Comparison of ENCODE assay signal across 10 mouse cellular contexts in the genomic region with DNA sequence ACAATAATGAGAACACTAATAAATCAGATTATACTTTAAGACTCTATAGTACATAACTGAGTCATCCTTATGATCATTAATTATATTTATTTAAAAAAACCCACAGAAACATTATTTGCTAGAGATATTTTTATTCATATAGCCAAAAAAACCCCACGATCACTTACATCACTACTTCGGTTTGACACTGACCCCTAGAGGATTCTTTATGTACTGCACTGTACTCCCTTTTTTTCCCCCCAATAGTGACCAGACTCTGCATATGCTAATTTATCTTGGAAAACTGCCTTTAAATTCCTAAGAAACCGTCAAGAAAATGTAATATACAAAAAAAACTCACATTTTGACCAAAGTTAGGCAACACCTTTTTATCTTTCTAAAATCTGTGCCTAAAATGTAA.
DNase-seq lines count a peak whose midpoint lies in the region; ATAC-seq and TF ChIP-seq lines count a peak whose summit lies in the region.
"Had no signal": no experiment of that assay in that cellular context is flagged by ENCODE, and none has a peak within 500 bp of the region (broad histone marks: within the 10 kb centered on the region; RNA-seq: fewer than 3 reads in every experiment).

No protein-coding gene starts in this region.

- ATAC-seq in forebrain, embryonic 13.5 days = peak; percentile 66; the same call in 1 of the 2 replicates
- no peak for ATAC-seq in lung, embryonic 14.5 days (ENCODE audit: insufficient read depth)

- no peak overlapping the region for H3K4me2 ChIP-seq in forebrain, embryonic 13.5 days
- H3K4me2 ChIP-seq in lung, embryonic 14.5 days = no peak overlapping the region
- H3K4me2 ChIP-seq: midbrain, embryonic 12.5 days had no signal

- H3K9me3 ChIP-seq in forebrain, embryonic 13.5 days (replicated peaks) = no peaks in the 10 kb centered on the region
- H3K9me3 ChIP-seq in forebrain, embryonic 10.5 days = no peaks in the 10 kb centered on the region
- no peaks in the 10 kb centered on the region for H3K9me3 ChIP-seq in lung, embryonic 14.5 days (ENCODE audit: low read depth, low read length)
- H3K9me3 ChIP-seq: midbrain, embryonic 12.5 days had no signal

- no peaks in the 10 kb centered on the region for H3K27me3 ChIP-seq in forebrain, embryonic 13.5 days
- H3K27me3 ChIP-seq in forebrain, embryonic 10.5 days (ENCODE audit: poor library complexity, severe bottlenecking) = no peaks in the 10 kb centered on the region
- no peaks in the 10 kb centered on the region for H3K27me3 ChIP-seq in lung, embryonic 14.5 days (ENCODE audit: insufficient read depth, low read length)
- H3K27me3 ChIP-seq in splenic B cell, adult 2 months (ENCODE audit: control insufficient read depth, insufficient read depth, low read length, poor library complexity, severe bottlenecking) = no peaks in the 10 kb centered on the region
- H3K27me3 ChIP-seq: midbrain, embryonic 12.5 days had no signal

- TF ChIP-seq CTCF in lung, embryonic 14.5 days (IDR thresholded peaks at IDR 0.05; ENCODE audit: low read depth) = peak; percentile 73

- no peaks in the 10 kb centered on the region for H3K4me1 ChIP-seq in forebrain, embryonic 13.5 days
- no peaks in the 10 kb centered on the region for H3K4me1 ChIP-seq in forebrain, embryonic 10.5 days
- H3K4me1 ChIP-seq in lung, embryonic 14.5 days (ENCODE audit: insufficient read depth) = no peaks in the 10 kb centered on the region
- H3K4me1 ChIP-seq: midbrain, embryonic 12.5 days had no signal

- DNase-seq in forebrain, embryonic 10.5 days (ENCODE audit: extremely low spot score, low spot score) = no peak
- peak; percentile 77 for DNase-seq in lung, embryonic 14.5 days
- no peak for DNase-seq in lung, postnatal 4 days
- peak; percentile 5 for DNase-seq in embryo, embryonic 11.5 days (ENCODE audit: low read depth, low spot score)
- DNase-seq in splenic B cell, adult 2 months (ENCODE audit: low read depth, low spot score) = peak; percentile 21
- DNase-seq in urinary bladder, adult 18-20 months (ENCODE audit: low spot score in 2 of 2) = no peak
- DNase-seq in adrenal gland, postnatal 36 days = no peak

- H3K9ac ChIP-seq in forebrain, embryonic 13.5 days = no peak overlapping the region
- H3K9ac ChIP-seq in lung, embryonic 14.5 days = no peak overlapping the region
- H3K9ac ChIP-seq: midbrain, embryonic 12.5 days had no signal

- H3K4me3 ChIP-seq in forebrain, embryonic 13.5 days = no peak overlapping the region
- no peak overlapping the region for H3K4me3 ChIP-seq in forebrain, embryonic 10.5 days
- no peak overlapping the region for H3K4me3 ChIP-seq in lung, embryonic 14.5 days (ENCODE audit: low read depth, low read length)
- H3K4me3 ChIP-seq: erythroblast, embryonic 14.5 days; midbrain, embryonic 12.5 days had no signal

- no peak overlapping the region for H3K27ac ChIP-seq in forebrain, embryonic 13.5 days
- H3K27ac ChIP-seq in forebrain, embryonic 10.5 days = no peak overlapping the region
- no peak overlapping the region for H3K27ac ChIP-seq in lung, embryonic 14.5 days (ENCODE audit: low read depth)
- H3K27ac ChIP-seq: midbrain, embryonic 12.5 days had no signal

- 22% methylated on average over 3 of the region's 3 CpGs for WGBS in forebrain, embryonic 13.5 days
- WGBS in forebrain, embryonic 10.5 days = 20% methylated on average over 3 of the region's 3 CpGs
- 9% methylated on average over 3 of the region's 3 CpGs for WGBS in lung, embryonic 14.5 days

- peaks cover 60% of the 10 kb centered on the region for H3K36me3 ChIP-seq in forebrain, embryonic 13.5 days (ENCODE audit: poor library complexity, severe bottlenecking)
- H3K36me3 ChIP-seq in forebrain, embryonic 10.5 days (replicated peaks) = peaks cover 5% of the 10 kb centered on the region
- no peaks in the 10 kb centered on the region for H3K36me3 ChIP-seq in lung, embryonic 14.5 days (ENCODE audit: insufficient read depth)
- H3K36me3 ChIP-seq in splenic B cell, adult 2 months (ENCODE audit: control insufficient read depth, insufficient read depth, low read length, poor library complexity, severe bottlenecking) = no peaks in the 10 kb centered on the region

Comparison
In these comparisons a context has a peak if more than half of its experiments do, and no peak if none do; other contexts are left out.
1. DNase-seq: peak in lung, embryonic 14.5 days (single experiment), embryo, embryonic 11.5 days (single experiment) and splenic B cell, adult 2 months (single experiment); none in forebrain, embryonic 10.5 days (single experiment), lung, postnatal 4 days (0 of 2), urinary bladder, adult 18-20 months (0 of 2) and adrenal gland, postnatal 36 days (0 of 2).